Mouse (Mus musculus): ENCODE data around the gene Olfr420.

Gene Olfr420

DNA sequence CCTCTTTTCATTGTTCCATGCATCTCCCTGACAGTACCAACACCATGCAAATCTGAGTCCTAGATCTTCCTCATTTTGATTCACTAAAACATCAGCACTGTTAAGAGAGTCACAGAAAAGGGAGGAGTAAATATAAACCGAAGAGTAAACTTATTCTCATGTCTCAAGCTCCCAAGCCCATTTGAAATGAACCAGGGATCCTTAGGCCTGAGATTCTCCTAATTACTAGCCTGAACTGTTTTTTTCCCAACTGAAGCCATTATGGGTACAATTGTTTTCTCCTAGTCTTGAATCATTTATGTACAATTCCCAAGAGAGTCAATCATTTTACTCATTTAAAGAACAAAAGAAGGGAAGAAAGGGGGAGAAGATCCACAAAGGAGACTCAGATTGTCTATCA is at the start of gene Olfr420:
Olfr420 (plus strand) TSS at position 301 of the 400 bp plus-strand sequence.
- DNase-seq (ENCODE audit: low spot score in 2 of 2): no peak

DNA sequence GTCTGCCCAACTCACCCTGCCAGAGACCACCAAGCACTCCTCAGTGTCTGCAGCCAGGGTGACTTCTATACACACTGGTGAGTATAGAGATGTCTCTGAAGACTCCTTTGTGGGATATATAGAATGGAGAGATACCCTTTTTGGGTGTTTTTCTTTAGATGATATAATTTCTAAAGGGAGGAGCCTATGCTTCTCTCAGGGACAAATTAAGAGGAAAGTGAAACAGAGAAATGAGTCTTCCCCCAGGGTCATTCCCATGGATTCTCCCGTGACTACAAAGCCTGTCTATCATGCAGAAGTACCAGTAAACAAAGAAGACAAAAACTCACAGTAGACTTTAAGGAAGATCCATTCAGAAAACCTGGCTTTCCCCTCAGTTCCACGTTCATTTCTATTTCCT is 34.4 kb upstream of the Olfr420 start, which contains the start of gene Olfr231:
Olfr231 (minus strand) TSS at position 101 of the 400 bp plus-strand sequence.
- DNase-seq (ENCODE audit: low spot score in 2 of 2): no peak

DNA sequence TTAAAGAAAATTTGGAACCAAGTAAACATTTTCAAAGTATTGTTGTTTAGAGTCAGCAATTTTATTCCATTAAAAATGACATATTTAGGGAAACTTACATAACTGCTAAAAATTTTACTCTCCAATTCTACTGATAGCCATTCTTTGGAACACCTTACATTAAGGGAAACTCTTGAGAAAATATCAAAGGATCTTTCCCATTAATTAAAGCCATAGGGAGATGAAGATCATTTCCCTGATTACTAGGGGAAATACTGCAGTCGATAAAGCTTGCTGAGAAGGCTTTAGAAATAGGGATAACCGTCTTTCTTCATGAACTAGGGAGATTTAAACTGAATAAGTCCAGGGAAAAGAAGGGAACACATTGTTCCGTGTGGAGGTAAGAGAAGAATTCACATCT is 24.2 kb upstream of the Olfr420 start, which contains the start of gene Olfr424:
Olfr424 (plus strand) TSS at position 301 of the 400 bp plus-strand sequence.
- no peak for DNase-seq (ENCODE audit: low spot score in 2 of 2)

DNA sequence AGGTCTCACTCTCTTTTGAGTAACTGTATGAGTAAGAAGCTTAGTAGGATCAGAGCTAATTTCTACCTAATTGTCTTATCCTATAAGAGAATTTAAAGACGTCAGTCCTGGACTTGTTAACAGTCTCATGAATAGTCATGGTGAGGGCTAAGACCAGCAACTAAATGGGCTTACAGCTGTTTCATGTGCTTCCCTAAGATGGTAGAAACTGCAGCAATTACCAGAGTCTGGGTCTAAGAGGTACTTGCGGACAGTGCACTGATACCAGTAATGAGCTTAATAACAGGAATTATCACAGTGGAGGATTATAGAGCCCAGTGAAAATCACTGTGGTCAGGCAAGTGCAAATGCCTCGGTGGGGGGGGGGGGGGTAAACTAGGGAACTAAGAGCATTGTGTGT is 23.4 kb upstream of the Olfr420 start:
- no peak for DNase-seq (ENCODE audit: low spot score in 2 of 2)

DNA sequence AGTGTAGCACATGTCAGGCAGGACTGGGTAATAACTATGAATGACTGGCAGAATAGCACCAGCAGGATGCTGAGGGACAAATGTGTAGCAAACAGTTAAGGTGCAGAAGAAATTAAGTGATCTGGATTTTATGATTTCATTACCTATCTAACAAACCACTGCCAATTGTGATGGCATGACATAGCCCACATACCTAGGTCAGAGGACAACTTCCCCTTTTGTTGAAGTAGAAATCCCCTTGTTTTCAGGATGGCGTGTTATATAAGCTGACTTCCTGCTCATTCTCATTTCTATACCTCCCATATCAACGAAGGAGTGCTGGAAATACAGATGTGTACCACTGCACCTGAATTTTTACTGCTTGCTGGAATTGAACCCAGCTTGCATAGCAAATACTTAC is 14.0 kb upstream of the Olfr420 start:
- DNase-seq (ENCODE audit: low spot score in 2 of 2): no peak

DNA sequence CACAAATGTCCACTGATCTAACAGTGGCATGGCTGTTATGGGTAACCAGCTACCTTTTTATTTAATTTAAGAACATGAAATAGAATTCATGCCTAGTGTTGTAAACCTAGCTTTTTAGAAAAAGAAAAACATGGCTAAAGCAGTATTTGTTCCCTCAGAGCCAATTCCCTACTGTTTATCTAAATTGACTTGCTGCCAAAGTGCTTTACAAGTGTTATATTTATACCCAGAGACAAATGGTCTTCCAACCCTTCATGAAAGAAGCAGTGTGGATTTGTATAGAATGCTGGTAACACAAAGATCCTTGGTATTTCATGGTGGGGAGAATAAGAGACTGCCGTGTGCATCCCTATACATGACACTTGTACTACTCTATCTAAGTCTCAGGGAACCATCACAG is 8.7 kb upstream of the Olfr420 start:
- DNase-seq (ENCODE audit: low spot score in 2 of 2): no peak

DNA sequence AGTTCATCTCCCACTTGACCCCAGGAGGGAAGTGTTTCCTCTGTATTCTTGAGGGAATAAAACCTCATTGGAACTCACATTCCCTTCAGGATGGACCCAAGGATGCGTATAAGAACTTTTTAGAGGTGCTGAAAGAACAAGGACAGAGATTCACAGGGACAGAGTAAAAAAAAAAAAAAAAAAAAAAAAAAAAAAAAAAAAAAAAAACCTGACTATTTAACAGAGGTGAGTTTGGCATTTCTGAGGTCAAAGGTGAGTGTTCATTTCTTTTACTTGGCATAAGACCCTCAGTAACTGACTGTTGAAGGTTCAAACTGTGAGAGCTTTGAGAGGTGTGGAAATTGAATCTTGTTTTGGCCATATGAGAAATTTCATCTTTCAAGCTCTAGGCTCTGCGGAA is 6.1 kb upstream of the Olfr420 start:
- DNase-seq (ENCODE audit: low spot score in 2 of 2): no peak

DNA sequence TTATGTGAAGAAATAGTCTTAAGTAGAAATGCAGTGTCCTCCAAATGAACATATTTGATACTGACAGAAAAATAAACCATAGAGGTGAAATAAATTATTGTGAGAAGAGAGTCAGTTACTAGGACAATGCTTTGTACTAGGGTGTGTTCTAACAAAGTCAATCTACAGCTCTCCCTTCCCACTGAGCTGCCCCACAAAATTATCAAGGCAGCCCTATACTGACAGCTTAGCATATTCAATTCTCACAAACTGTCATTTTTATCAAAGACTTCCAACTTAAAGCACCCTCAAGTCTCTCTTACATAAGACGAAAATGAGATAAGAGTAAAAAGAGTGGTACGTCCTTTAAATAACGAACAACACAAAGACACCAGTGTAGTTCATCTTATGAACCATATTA is 2.2 kb downstream of the Olfr420 start:
- DNase-seq (ENCODE audit: low spot score in 2 of 2): no peak

DNA sequence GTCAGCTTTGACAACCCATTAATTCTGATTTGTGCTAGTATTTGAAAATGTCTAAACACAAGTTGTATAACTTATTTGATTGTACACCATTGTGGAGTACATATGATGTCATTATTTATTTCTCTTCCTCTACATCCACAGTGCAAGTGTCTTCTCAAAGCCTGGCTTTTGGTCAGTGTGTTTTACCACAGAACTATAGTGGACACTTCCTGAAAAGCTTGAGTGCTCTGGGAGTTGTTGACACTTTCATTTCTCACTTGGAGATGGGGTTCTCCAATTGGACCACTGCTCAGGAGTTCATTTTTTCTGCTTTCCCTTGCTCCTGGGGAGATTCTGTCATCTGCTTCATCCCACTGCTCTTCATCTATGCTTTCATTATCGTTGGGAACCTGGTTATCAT is 3.1 kb downstream of the Olfr420 start:
- no peak for DNase-seq (ENCODE audit: low spot score in 2 of 2)

DNA sequence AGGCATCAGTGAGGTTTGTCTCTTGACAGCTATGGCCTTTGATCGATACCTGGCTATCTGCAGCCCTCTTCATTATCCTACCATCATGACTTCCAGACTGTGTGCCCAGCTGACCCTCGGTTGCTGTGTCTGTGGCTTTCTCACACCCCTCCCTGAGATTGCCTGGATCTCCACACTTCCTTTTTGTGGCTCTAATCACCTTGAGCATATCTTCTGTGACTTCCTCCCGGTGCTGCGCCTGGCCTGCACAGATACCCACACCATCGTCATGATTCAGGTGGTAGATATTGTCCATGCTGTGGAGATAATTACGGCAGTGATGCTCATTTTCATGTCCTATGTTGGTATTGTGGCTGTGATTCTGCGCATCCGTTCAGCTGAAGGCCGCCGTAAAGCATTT is 3.7 kb downstream of the Olfr420 start:
- DNase-seq (ENCODE audit: low spot score in 2 of 2): no peak

DNA sequence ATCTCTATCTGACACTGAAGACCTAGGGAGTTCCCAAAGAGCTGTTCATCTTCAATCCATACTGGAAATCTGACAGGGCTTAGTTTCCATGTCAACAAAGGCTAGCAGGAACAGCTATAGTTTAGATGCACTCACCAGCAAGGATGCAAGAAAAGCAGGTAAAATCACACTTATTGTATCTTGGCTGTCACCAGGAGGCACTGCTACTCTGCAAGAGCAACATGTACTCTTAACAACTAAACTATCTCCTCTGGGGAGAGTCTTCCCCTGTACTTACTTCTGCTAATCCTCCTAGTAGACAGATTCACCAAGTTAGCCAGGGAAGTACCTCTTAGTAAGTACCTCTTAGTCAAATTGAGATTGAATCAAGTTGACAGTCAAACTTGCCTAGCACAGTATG is 13.6 kb downstream of the Olfr420 start:
- no peak for DNase-seq (ENCODE audit: low spot score in 2 of 2)

DNA sequence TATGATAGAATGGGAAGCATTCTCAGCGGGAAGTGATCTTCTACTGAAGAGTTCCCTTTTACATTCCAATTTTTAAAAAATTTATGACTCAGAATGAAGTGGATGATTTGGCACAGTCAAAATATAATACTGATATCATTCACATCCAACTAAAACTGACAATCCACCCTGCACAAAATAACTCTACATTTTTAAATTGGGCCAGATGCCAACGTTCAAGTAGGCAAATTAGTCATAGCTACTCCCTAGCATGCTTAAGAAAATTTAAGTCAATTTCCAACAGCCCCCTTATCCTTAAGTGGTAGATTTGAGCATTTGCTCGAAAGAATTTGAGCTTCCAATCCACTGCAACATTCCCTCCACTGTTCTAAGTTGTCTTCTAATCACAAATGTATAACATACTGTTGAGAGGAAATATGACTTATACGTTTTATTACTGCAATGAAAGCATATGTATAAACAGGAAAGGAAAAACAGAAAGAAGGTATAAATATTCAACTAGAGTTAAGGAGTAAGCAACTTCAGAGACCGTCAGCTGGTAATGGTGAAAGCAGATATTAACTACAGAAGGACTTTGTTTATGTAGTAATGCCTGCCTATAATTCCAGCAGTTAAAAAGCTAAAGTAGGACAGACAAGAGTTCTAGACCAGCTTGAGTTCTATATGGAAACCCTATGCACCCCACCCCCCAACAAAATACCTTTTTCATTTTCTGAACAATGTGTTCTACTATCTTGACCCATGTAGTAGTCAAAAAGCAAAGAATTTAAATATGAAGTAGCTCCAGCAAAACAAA is 15.5 kb downstream of the Olfr420 start:
- no peak for DNase-seq (ENCODE audit: low spot score in 2 of 2)

DNA sequence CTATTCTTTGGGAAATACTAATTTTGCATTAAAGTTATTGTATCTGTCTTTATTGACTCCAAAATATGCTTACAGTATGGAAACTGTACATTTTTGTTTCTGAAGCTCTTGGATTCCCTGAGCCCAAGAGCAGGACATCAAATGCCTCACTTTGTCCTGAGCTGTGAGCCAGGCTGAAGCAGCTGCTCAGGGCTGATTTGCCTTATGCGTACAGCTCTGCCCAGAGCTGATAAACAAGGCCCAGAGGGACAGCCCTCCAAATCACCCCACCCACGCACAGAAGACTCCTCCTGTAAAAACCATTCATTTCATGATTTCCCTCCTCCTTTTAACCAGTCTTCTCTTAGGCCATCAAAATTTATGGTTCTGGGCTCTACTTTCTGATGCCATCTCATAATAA is 16.1 kb downstream of the Olfr420 start:
- DNase-seq (ENCODE audit: low spot score in 2 of 2): no peak

DNA sequence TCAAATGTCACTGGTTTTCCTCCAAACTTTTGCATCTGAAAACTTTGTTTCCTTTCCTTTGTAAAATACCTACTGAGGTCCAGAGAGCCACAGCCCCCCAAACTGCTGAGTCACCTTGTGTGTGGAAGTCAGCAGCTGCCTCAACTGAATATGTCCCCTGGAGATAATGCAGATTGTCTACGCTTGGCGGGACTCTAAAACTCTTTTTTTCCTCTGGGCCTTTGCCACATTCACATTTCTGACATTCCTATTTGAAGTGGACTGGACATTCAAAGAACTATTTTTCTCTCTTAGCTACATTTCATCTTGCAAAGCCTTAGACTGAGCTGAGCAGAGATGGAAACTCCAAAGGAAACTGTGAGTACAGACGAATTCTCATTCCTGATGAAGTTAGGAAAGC is 17.2 kb downstream of the Olfr420 start, which contains the start of gene Spta1:
Spta1 (plus strand) TSS at position 172 of the 400 bp plus-strand sequence.
- no peak for DNase-seq (ENCODE audit: low spot score in 2 of 2)

DNA sequence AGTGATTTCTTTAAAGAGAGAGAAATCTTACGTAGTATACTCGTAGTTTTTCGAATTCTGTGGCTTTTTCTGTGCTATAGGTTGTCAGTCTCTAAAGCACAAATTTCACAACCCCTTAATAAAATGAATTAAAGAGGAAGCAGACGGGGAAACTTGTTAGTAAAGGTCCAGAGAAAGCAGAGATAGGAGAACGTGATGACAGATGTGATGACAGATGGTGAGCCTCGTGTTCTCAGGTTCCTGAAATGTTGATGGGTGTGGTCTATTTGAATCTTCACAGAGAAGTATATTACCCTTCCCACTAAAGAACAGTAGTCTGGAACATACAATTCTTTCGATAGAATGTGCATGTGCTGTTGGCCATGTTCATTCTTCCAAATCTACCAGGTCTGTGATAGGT is 49.3 kb downstream of the Olfr420 start:
- DNase-seq (ENCODE audit: low spot score in 2 of 2): no peak

All from frontal cortex, postnatal 25 days (tissue).